Mouse (Mus musculus): ENCODE results near the gene Cyp39a1.

- TF ChIP-seq POLR2A (IDR thresholded peaks at IDR 0.05; ENCODE audit: borderline replicate concordance, extremely low read depth, insufficient read depth, insufficient read length, poor library complexity, severe bottlenecking) (no peak), CTCF (IDR thresholded peaks at IDR 0.05; ENCODE audit: borderline replicate concordance, extremely low read depth, insufficient read depth, insufficient read length) (no peak)
Observed at GRCm38 (mm10) chr17:43788222-43788621, 121.0 kb downstream of the Cyp39a1 start.

All from brain, embryonic 14.5 days (tissue).